Mouse (Mus musculus) gastrocnemius, adult 8-10 months (tissue): Measurements from ENCODE around the gene Rsph10b. TPM values are rescaled to one million over a fixed set of nuclear protein-coding genes. Genes with fewer than 3 reads are reported as not detected.
A peak's percentile ranks its signal among the peaks of the same experiment; 100 is the strongest.
"Not testable (repeated sequence)": the region's sequence is repeated elsewhere in the genome, so short reads cannot be mapped to it uniquely, and the experiment has no call there.

Experiments
- DNase-seq, 2 experiments: peaks; one replicate each; pipeline ENCODE4 v3.0.0; 2022; ENCODE audit warnings: low spot score in 2 of 2
- total RNA-seq, 4 experiments: library from RNA; stranded (reverse); gene quantifications; 2 replicates each; pipeline ENCODE4 v1.2.4; 2022

Gene Rsph10b
- total RNA-seq, 4 experiments from 2014 or later: 0.43 to 1.0 (median 0.92) TPM

DNA sequence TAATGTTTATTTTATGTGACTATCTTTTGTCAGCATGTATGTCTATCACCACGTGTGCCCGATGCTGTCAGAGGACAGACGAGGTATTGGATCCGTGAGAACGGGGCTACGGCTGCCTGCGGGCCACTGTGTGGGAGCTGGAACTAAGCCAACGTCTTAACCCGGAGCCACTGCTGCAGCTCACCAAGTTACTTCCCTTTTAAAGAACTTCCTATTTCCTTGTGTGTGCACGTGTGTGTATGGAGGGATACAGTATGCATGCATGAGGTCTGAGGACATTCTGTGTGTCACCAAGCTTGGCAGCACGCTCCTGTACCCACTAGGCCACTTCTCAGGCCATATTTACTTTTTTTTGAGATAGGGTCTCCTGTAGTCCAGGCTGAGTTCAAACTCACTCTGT, 57.3 kb downstream of the Rsph10b start:
- DNase-seq: no peak

DNA sequence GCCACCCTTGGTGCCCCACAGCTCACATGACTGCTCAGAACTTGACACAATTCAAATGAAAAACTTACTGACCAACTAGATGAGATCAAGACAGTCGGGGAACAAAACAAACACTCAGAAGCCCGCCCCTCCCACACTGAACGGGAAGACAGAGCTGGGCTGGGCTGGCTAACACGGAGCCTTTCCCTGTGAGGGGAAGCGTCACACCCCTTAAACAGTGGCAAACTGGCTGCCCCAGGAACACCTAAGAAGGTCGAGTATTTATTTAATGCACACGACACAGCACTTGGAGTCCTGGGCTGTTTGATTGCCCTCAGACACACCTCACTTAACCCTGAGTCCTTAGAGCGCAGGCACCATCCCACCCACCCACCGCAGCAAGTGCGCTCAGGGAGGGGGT, 59.8 kb downstream of the Rsph10b start:
- DNase-seq: no peak

DNA sequence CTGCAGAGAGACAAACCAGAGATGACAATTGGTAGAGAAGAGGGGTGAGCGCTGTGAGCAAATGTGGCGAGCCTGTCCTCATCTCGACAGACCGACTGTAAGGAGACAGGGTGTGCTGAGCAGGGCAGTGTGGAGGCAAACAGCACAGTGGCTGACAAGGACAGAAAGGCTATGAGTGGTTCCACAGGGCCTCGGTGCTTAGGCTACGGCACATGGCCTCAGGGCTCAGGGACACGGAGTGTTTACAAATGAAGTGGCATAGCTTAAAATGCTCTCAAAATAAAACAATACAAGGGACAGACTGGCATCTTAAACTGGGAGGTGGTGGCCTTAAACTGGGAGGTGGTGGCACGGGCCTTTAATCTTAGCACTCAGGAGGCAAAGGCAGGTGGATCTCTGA, 60.4 kb downstream of the Rsph10b start:
- no peak for DNase-seq

DNA sequence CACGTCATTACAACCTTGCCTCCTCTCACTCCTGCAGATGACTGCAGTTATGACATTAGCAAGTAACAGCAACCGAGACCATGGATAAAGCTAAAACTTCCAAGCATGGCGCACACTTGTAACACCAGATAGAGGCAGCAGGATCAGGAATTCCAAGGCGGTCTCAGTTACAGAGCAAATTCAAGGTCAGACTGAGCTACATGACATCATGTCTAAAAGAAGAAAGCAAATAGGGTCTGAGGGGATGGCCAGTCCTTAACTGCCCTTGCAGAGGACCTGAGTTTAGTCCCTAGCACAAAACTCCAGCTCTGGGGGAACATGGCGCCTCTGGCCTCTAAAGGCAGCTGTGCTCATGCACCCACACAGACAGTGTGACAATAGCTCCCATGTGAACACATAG, 61.0 kb downstream of the Rsph10b start:
- DNase-seq: no peak

- no peak for DNase-seq
Measured at GRCm38 (mm10) chr5:143994632-143995365, 62.0 kb downstream of the Rsph10b start.

DNA sequence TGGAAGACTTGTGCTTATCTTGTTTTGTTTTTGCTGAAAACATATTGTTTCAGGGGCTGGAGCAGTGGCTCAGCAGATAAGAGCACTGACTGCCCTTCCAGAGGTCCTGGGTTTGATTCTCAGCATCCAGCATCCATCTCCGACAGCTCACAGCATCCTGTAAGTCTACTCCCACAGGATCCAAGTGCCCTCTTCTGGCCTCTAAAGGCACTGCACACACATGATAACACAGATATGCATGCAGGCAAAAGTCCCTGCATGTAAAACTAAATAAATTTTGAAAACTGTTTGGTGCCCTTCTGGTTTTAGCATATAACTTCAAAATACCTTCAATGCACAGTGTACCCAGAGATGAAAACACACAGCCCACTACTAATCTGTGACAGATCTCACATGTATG, 66.6 kb downstream of the Rsph10b start:
- DNase-seq: no peak

- no peak for DNase-seq
Measured at GRCm38 (mm10) chr5:144002461-144003192, 69.8 kb downstream of the Rsph10b start.

- DNase-seq: not testable (repeated sequence)
Measured at GRCm38 (mm10) chr5:144013366-144014134, 80.7 kb downstream of the Rsph10b start.

- peak; percentile 46 to 66 for DNase-seq
Measured at GRCm38 (mm10) chr5:144014551-144015311, 81.9 kb downstream of the Rsph10b start, which contains the start of gene Ccz1. TSS of gene Ccz1 (minus strand) at chr5:144014877.

DNA sequence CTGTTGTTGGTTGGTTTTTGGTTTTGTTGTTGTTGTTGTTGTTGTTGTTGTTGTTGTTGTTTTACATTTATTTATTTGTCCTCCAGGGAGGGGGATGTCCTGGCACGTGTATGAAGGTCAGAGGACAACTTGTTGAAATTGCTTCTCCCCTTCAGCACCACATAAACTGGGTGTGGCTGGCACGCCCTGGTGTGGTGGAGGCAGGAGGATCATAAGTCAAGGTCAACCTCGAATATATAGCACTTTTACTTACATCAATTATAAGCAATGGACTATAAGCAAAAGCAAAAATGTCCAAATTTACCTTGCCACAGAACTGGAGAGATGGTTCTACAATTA, 82.4 kb downstream of the Rsph10b start:
- DNase-seq: no peak

- no peak for DNase-seq
Measured at GRCm38 (mm10) chr5:144015845-144016244, 83.0 kb downstream of the Rsph10b start.

DNA sequence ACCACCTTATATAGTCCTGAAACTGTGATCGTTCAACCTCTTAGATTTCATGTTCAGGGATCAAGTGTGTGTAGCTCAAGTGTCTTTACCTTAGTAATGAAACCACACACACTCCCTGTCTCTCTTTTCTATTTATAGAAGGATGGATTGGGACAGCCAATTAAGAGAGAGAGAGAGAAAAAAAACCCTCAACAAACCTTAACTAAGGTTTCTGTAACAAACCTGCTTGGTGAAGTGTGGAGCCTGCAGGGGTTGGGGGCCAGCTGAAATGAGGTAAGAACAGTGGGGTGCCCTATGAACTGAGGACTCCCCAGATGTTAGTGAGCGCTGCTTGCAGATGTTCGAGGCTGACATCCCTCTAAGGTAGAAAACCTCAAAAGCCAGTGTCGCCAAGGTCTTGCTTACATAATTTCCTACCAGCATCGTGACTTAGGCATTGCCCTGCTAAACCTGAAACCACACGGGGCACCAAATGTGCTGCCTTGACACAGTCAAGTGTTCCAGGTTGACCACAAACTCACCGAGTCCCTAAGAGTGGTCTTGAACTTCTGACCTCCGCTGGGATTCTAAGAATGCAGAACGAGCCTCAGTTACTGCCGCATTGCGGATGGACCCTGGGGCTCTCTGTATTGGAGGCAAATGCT, 93.9 kb downstream of the Rsph10b start, which contains the start of gene Ocm:
TSS of gene Ocm (minus strand) at position 51 of the 644 bp plus-strand sequence.
- DNase-seq: no peak

DNA sequence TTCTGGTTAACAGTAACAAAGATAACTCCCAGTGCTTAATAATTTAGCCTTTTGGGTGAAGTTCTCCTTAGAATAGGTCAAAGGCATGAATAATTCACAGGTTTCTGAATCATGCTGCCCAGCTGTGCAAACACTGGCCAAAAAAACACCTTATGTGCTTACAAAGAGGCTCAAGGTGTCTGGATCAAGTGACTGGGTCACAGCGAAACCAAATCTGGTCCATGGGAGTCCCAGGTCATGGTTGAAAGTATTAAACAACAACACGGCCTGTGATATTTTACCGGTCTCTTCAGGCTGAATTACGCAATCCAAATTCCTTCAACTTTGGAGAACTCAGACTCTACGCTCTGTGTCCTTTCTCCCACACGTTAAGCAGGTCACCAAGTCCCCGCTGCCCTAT, 99.7 kb downstream of the Rsph10b start:
- DNase-seq: no peak

GRCm38 (mm10) chr5:144034567-144034966, 101.7 kb downstream of the Rsph10b start:
- DNase-seq: no peak

Other genes starting within 250 kb of the Rsph10b start
- gene Usp42, start 200.8 kb upstream of the Rsph10b start, total RNA-seq: 1 to 10 TPM; 5.6 to 8.7 (median 7.4) TPM
- gene Eif2ak1, start 115.2 kb upstream of the Rsph10b start, total RNA-seq: 10 to 100 TPM; 27.6 to 29.2 (median 28.2) TPM
- under 1 TPM in 1 of 4 experiments, not detected in 3; 0.18 TPM for gene Ankrd61, start 35.4 kb upstream of the Rsph10b start, total RNA-seq
- gene Aimp2, start 23.2 kb upstream of the Rsph10b start, total RNA-seq: 100 to 1,000 TPM in 2 of 4 experiments, 10 to 100 TPM in 2; 84.3 to 140 (median 99.9) TPM
- 1 to 10 TPM; 3.8 to 6.3 (median 4.8) TPM for gene Pms2, start 23.1 kb upstream of the Rsph10b start, total RNA-seq
- gene Gm42421, start 4.9 kb upstream of the Rsph10b start, total RNA-seq: not detected
- 10 to 100 TPM; 43.3 to 56.5 (median 44.4) TPM for gene Ccz1, start 81.8 kb downstream of the Rsph10b start, total RNA-seq
- not detected for gene Ocm, start 93.6 kb downstream of the Rsph10b start, total RNA-seq
- 10 to 100 TPM; 27.0 to 32.6 (median 28.3) TPM for gene Lmtk2, start 167.4 kb downstream of the Rsph10b start, total RNA-seq